Mouse (Mus musculus): ENCODE measurements around the gene Stum. TPM values are rescaled to one million over a fixed set of nuclear protein-coding genes. Genes with fewer than 3 reads are reported as not detected.

The Stum gene
- total RNA-seq, 1 experiment from 2014 or later = not detected

DNA sequence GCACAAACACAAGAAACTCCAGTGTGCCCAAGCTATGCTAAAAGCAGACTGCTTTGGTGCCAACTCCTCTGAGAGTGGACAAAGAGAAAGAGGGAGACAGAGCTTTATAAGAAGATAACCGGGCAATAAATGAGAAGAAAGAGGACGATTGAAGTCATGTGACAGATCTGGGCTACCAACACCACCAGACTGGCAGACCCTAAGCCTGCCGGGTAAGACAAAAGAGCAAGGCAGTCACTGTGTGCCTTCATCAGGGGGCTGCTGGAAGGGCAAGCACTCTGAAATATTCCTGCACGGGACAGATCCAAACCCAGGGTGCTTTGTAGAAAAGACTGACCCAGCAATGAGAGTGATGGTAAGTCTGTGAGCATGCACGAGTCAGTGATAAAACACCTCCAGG lies 20.2 kb upstream of the Stum start:
- no peak for ATAC-seq (replicated peaks in 1 of 2; ENCODE audit: insufficient read depth in 1 of 2, low FRiP score in 2 of 2, low TSS enrichment in 1 of 2, low read depth in 1 of 2, poor library complexity in 2 of 2, severe bottlenecking in 2 of 2)

DNA sequence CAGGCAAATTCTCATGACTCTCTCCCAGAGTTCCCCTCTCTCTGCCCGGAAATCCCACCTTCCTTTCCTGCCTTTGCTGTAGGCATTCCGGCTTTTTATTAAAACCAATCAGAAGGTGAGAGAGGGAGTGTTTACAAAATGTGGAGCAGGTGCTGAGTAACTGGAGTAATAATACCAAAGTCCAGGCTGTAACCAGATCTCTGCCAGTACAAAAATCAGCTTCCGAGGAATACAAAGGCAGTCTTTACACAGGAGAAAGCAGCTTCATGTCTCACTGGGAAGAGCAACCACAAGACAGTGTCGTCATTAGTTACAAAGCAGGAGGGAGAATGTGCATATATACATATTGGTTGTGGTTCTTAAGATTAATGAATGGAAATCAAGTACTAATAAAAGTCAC lies 19.3 kb upstream of the Stum start:
- ATAC-seq (replicated peaks in 1 of 2; ENCODE audit: insufficient read depth in 1 of 2, low FRiP score in 2 of 2, low TSS enrichment in 1 of 2, low read depth in 1 of 2, poor library complexity in 2 of 2, severe bottlenecking in 2 of 2) = no peak

DNA sequence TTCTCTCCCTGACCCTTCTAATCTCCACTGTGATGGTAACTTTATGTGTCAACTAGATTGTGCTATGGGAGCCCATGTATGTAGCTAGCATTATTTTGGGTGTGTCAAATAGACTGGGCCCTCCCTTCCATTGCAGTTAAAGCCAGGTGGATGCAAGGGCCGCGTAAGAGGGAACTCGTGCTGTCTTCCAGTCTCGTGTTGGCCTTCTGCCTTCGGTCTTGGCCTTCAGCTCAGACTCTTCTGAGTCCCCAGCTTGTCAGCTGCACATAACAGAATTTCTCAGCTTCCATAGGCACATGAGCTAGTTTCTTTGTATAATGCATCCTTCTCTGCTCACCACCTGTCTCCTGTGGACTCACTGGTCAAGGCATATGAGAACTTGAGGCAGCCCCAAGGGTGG lies 17.3 kb upstream of the Stum start:
- ATAC-seq (replicated peaks in 1 of 2; ENCODE audit: insufficient read depth in 1 of 2, low FRiP score in 2 of 2, low TSS enrichment in 1 of 2, low read depth in 1 of 2, poor library complexity in 2 of 2, severe bottlenecking in 2 of 2) = no peak

DNA sequence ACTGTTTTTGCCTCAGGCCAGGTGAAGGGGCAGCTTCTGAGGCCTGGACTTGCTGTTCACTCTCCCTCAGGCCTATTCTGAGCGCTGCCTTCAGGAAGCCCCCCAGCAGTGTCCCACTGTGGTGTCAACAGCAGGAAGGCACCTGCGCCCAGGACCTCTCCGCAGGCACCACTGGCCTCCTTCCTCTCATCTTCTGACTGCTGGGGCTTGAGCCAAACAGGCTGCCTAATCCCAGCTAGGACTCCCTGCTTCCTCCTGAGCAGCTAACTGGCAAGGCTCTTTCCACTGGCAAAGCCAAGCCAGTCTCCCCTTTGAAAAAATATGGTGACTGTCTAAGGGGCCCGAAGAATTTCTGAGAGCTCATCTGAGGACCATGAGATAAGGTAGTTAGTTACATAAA lies 16.9 kb upstream of the Stum start:
- 0 out of 4 replicates have a peak, but pooled peaks of 1 of the 2 experiments have one; percentile 19 for ATAC-seq (replicated peaks in 1 of 2; ENCODE audit: insufficient read depth in 1 of 2, low FRiP score in 2 of 2, low TSS enrichment in 1 of 2, low read depth in 1 of 2, poor library complexity in 2 of 2, severe bottlenecking in 2 of 2)

DNA sequence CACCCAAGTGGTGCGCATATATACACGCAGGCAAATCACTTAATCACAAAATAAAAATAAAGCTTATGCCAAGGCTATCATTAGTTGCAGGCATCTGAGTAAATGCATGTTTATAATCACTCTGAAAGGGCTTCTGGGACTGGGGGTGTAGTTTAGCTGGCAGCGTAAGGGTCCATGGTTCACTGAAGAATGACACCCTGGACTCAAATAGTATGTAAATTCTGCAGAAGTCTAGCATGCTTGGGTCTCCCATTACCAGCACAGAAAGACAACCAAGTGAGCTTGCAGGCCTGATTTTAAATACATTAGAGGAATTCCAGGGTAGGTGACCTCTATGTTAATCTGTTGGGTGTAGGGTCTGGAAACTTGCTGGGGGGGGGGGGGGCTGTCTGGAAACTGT lies 16.5 kb upstream of the Stum start:
- no peak for ATAC-seq (replicated peaks in 1 of 2; ENCODE audit: insufficient read depth in 1 of 2, low FRiP score in 2 of 2, low TSS enrichment in 1 of 2, low read depth in 1 of 2, poor library complexity in 2 of 2, severe bottlenecking in 2 of 2)

DNA sequence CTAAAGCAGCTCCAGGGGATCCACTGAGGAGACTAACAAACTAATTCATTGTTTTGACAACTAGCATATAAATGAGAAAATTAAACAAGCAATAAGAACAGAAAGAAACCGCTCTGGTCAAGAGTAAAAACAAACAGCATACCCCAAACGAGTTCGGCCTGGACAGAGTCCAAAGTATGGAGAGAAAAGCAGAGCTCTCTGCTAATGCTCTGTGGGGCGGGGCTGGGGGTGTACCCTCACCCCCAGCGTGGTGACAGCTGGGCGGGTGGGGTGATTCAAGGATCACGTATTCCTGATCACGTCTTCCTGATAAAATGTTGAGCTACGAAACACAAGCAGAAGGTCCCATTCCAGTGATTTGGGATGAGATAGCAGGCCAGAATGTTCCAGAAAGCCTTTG lies 9.5 kb upstream of the Stum start:
- ATAC-seq (replicated peaks in 1 of 2; ENCODE audit: insufficient read depth in 1 of 2, low FRiP score in 2 of 2, low TSS enrichment in 1 of 2, low read depth in 1 of 2, poor library complexity in 2 of 2, severe bottlenecking in 2 of 2) = no peak

DNA sequence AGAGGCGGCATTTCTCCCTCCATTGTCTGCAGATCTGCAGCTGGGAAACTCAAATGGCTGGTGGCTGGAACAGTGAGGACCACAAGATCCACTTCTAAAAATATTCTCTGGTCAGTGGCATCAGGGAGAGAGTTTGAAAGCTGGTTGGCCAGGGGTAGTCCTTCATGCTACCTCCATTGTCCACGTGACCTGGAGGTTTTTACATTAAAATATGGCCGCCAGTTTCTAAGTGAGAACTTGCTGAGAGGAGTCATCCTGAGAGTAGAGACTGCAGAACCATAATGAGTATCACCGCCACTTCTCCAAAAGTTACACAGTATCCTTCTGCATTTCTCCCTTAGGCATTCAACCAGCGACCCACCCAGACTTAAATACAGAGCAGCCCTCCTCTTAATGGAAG lies 2.0 kb upstream of the Stum start:
- no peak for ATAC-seq (replicated peaks in 1 of 2; ENCODE audit: insufficient read depth in 1 of 2, low FRiP score in 2 of 2, low TSS enrichment in 1 of 2, low read depth in 1 of 2, poor library complexity in 2 of 2, severe bottlenecking in 2 of 2)

DNA sequence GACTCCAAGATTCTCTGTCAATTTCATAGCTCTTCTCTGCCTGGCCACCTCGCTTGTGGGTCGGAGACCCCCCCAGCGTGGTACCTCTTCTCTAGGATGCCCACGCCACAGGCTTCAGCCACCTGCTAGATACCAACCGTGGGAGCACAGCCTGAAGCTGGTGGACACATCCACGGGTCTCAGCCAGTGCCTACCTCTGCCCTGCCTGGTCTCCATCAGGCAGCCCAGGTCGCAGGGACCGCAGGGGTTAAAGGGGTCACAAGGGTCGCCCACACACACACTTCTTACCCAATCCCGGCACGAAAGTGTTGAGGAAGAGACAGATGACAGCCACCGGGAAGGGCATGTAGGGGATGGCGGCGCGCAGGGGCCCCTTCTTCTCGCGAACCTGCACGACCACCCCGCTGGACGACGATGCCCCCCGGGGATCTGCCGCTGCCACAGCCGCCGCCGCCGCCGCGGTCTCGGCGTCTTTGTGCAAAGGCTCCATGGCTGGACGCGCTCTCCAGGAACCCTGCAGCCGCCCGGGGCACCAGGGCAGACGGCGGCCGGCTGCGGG lies 385 bp downstream of the Stum start:
- no peak for ATAC-seq (replicated peaks in 1 of 2; ENCODE audit: insufficient read depth in 1 of 2, low FRiP score in 2 of 2, low TSS enrichment in 1 of 2, low read depth in 1 of 2, poor library complexity in 2 of 2, severe bottlenecking in 2 of 2)

DNA sequence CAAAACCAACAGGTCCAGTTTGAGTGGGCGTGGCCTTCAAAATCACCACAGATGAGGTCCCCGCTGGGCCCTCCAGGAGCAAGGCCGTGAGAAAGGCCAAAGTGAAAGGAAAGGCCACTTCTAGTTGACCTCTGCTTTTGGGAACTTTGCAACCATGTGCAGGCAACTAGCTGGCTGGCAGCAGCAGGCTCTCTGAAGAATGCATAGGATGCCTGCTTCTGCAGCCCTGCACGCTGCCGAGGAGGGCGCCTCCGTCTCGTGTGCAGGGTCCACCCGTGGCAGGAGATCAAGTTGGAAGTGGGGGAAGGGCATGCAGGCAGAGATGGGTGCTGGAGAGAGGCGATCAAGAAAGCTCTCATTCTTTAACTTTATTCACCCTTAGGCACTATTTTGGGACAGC lies 1.3 kb downstream of the Stum start:
- ATAC-seq (replicated peaks in 1 of 2; ENCODE audit: insufficient read depth in 1 of 2, low FRiP score in 2 of 2, low TSS enrichment in 1 of 2, low read depth in 1 of 2, poor library complexity in 2 of 2, severe bottlenecking in 2 of 2) = no peak

DNA sequence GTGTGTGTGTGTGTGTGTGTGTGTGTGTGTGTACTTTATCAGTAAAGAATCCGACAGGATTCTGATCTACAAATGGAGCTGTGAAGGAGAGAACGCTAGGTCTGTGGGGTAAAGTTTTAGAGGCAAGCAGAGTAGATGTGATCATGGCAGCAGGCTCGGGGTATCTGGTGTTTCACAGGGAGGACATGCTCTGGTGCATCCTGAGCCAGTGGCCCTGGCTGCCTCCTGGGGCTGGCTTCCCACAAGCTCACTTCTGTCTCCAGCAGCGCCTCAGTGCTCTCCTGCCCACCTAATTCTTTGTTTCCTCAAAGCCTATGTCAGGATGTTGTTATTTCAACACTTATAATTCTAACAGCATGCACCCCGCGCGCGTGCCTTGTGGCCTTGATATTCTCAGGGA lies 2.0 kb downstream of the Stum start:
- ATAC-seq (replicated peaks in 1 of 2; ENCODE audit: insufficient read depth in 1 of 2, low FRiP score in 2 of 2, low TSS enrichment in 1 of 2, low read depth in 1 of 2, poor library complexity in 2 of 2, severe bottlenecking in 2 of 2) = no peak

DNA sequence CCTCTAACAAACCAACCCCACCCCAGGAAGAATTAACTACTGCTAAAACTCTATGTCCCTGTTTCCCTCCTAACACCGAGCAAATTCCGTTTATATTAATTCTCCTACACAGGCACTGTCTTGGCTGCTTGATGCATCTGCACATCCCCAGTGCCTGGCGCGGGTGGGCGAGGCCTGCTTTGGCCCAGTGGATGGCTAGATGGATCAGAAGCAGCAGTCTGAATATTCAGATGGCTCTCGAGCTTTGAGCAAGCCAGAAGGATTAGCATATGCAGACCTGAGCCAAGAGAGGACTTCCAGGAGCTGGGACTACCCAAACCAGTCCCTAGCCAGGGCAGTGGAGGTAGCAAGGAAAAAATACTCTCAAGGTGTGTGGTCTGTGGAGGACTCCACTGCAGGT lies 3.0 kb downstream of the Stum start:
- ATAC-seq (replicated peaks in 1 of 2; ENCODE audit: insufficient read depth in 1 of 2, low FRiP score in 2 of 2, low TSS enrichment in 1 of 2, low read depth in 1 of 2, poor library complexity in 2 of 2, severe bottlenecking in 2 of 2) = no peak

DNA sequence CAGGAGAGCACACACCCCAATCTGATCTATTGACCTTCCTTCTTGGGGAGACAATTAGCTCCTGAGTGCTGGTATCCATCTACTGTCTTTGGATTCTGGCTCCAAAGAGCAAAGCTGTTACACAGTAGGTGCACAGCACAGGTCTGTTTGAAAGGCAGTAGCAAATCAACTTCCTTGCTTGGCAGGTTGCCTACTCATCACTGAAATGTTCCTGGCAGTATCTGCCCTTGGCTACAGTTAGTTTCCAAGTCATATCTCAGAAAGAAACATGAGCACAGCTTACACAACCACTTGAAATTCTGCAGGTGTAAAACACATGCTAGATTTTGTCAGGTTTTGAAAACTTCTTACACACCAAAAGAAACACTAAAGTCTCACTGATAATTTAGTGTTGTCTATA lies 9.7 kb downstream of the Stum start:
- no peak for ATAC-seq (replicated peaks in 1 of 2; ENCODE audit: insufficient read depth in 1 of 2, low FRiP score in 2 of 2, low TSS enrichment in 1 of 2, low read depth in 1 of 2, poor library complexity in 2 of 2, severe bottlenecking in 2 of 2)

DNA sequence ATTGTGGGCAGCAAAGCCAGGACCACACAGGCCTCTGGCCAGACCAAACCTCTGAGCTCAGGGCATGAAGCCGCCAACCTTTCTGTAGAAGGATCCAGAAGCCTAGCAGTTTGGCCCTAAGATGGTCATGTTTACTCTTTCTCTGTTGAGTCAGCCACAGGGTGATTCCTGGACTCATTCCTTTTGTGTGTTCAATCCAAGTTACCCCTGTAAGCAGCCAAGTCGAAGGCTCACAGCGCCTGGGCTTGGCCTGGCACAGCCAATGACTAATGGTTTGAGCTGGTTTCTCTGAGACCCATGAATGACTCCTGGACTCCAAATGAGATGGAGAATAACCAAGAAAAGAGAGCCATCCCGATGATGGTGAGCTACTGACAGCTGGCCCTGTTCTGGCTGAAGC lies 15.3 kb downstream of the Stum start:
- no peak for ATAC-seq (replicated peaks in 1 of 2; ENCODE audit: insufficient read depth in 1 of 2, low FRiP score in 2 of 2, low TSS enrichment in 1 of 2, low read depth in 1 of 2, poor library complexity in 2 of 2, severe bottlenecking in 2 of 2)

DNA sequence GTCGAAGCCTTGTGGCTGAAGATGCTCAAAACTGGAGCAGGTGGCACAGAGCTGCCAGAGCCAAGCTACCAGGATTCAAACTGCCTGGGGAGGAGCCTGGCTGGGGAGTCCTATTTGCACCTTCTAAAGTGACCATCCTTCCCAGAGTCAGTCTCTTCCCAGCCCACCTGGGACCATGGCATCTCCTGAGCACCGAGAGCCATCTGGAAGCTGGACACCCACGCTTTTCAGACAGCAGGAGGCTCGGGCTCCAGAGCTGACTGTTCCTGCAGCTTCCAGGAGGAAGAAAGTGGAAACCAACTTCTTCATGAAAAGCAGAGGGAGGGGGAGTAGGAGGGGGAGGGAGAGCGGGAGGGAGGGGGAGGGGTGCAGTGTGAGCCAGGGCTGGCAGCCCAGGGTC lies 17.7 kb downstream of the Stum start:
- no peak for ATAC-seq (replicated peaks in 1 of 2; ENCODE audit: insufficient read depth in 1 of 2, low FRiP score in 2 of 2, low TSS enrichment in 1 of 2, low read depth in 1 of 2, poor library complexity in 2 of 2, severe bottlenecking in 2 of 2)

DNA sequence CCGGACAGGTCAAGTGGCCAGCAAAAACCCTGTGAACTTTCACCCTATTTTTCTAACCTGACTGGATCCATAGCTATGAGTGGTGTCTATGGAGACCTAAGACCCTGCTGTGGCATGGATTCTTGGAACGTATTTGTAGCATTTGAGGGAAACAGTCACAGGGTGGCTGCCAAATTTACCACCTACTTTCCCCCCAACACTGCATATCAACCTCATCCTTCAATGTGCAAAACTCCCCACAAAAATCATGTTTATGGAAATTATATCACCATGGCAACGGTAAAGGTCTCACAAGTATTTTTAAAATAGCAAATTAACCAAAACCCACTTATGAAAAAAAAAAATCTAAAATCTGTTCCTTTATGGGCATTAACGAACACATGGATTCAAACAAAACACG lies 18.9 kb downstream of the Stum start:
- no peak for ATAC-seq (replicated peaks in 1 of 2; ENCODE audit: insufficient read depth in 1 of 2, low FRiP score in 2 of 2, low TSS enrichment in 1 of 2, low read depth in 1 of 2, poor library complexity in 2 of 2, severe bottlenecking in 2 of 2)

DNA sequence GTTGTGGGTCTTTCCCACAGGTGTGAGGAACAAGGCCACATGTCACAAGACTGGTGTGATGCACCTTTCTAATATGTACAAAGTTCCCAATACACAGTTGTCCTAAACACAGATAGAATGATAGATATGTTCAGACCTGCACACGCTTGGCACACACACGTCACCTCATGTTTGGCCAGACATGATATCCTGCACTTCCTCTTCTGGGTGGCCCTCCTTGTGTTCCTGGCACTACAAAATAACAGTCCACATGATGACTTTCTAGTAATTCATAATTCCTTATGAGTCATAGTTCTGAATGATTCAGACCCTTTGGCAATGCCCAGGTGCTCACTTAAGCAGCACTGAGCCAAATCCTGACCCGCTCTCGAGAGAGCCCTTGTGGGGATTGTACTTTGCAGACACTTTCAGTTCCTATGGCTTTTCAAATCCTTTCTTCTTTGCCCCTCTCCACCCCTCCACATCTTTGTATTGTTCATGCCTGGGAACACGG lies 20.3 kb downstream of the Stum start:
- 0 out of 4 replicates have a peak, but pooled peaks have one; percentile 22 to 26 for ATAC-seq (replicated peaks in 1 of 2; ENCODE audit: insufficient read depth in 1 of 2, low FRiP score in 2 of 2, low TSS enrichment in 1 of 2, low read depth in 1 of 2, poor library complexity in 2 of 2, severe bottlenecking in 2 of 2)

DNA sequence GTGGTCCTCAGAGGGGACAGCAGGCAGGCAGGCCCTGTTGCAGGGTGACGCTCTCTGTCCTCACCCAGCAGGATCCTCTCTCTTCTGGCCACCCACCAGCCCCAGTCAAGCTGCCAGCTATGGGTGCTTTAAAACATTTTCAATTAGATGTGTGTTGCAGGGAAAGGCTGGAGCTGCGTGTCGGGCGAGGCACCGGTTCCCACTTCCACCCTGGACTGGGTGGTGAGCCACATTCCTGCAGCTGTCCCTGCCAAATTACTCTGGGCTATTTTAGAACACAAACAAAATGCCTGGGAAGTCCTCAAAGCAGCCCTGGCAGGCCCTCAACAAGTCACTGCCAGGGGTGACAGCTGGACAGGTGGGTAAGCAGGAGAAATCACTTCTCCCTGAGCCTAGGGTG lies 20.9 kb downstream of the Stum start:
- ATAC-seq (replicated peaks in 1 of 2; ENCODE audit: insufficient read depth in 1 of 2, low FRiP score in 2 of 2, low TSS enrichment in 1 of 2, low read depth in 1 of 2, poor library complexity in 2 of 2, severe bottlenecking in 2 of 2) = peak in 1 of 2 experiments; percentile 5; a peak in 1 of 4 replicates

DNA sequence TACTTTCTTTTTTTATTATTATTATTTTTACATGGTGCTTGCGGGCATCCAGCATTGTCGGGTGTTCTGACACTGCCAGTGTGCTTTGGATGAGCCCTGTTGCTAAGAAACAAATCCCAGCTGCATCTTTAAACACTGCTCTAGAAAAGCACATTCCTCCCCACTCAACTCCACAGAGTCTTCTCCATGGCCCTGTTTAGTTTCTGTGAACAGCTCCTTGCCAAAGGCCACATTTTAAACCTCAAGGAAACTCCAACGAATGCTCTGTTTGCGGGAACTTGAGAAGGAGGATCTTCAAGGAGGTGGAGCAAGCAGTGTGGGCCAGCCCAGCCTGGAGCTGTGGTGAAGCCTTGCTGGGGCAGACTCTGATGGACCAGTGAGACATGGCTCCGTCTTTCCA lies 22.6 kb downstream of the Stum start:
- ATAC-seq (replicated peaks in 1 of 2; ENCODE audit: insufficient read depth in 1 of 2, low FRiP score in 2 of 2, low TSS enrichment in 1 of 2, low read depth in 1 of 2, poor library complexity in 2 of 2, severe bottlenecking in 2 of 2) = no peak

DNA sequence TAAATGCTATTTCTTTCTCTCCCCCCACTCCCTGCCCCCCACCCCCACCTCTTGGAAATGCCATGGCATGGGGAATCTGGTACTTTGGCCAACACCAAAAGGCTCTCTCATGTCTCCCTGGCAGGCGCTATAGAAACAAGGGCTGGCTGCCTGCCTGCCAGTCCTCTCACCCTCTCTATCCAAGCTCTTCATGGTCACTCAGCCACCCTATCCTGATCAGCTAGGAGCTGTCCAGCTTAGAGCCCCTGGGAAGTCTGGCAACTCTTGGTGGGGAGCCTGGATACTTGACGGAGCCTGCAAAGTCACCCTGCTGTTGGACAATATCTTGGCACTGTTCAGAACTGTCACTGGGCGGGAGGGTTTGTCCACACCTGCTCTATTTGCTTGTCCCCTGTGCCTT lies 24.6 kb downstream of the Stum start:
- ATAC-seq (replicated peaks in 1 of 2; ENCODE audit: insufficient read depth in 1 of 2, low FRiP score in 2 of 2, low TSS enrichment in 1 of 2, low read depth in 1 of 2, poor library complexity in 2 of 2, severe bottlenecking in 2 of 2) = no peak

DNA sequence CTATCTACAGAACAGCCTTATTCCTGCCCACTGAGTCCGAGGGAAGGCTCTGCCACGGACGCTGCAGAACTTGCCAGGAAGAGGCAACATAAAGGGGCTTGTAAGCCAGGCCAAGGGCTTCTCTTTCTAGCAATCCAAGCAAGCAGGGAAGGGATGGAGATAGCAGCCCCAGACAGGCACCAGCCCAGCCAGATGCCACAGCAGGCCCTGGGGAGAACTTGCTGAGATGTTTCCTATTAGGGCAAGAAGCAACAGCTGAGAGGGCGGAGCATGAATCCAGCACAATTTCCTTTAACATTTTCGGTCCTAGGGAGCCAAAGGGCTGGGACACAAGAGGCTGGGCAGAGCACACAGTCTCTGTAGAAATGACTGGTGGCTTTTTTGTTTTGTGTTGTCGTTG lies 25.0 kb downstream of the Stum start:
- no peak for ATAC-seq (replicated peaks in 1 of 2; ENCODE audit: insufficient read depth in 1 of 2, low FRiP score in 2 of 2, low TSS enrichment in 1 of 2, low read depth in 1 of 2, poor library complexity in 2 of 2, severe bottlenecking in 2 of 2)

All from hematopoietic stem cell, adult 5-6 weeks (primary cell).